Mouse (Mus musculus) B cell, adult 67 days (primary cell): ENCODE results near the gene Nobox. TPM values are rescaled to one million over a fixed set of nuclear protein-coding genes. Genes with fewer than 3 reads are reported as not detected.

Experiments used
- total RNA-seq, 2 experiments: library from RNA; stranded (reverse); gene quantifications; 4 replicates each; pipeline ENCODE4 v1.2.4; 2023

Gene Nobox
- total RNA-seq = not detected

DNA sequence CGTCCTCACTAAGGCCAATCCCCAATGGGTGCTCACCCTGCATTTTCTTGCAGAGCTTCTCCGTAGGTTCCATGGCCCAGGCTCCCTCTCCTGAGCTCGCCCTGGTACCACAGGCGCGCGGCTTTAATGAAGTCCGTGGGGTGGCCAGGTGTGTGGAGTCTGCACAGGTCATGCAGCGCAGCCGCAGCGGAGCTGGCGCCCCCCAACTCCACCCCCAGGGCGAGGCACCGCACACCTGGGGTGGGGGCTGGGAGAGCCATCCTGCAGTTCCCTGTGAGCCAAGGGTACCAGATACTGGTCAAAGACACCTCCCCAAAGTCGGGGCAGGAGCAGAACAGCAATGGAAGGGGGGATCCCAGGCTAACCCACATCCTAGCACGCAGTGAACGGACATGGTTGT is at the start of gene Nobox:
TSS of gene Nobox (minus strand) at position 101 of the 400 bp plus-strand sequence.

DNA sequence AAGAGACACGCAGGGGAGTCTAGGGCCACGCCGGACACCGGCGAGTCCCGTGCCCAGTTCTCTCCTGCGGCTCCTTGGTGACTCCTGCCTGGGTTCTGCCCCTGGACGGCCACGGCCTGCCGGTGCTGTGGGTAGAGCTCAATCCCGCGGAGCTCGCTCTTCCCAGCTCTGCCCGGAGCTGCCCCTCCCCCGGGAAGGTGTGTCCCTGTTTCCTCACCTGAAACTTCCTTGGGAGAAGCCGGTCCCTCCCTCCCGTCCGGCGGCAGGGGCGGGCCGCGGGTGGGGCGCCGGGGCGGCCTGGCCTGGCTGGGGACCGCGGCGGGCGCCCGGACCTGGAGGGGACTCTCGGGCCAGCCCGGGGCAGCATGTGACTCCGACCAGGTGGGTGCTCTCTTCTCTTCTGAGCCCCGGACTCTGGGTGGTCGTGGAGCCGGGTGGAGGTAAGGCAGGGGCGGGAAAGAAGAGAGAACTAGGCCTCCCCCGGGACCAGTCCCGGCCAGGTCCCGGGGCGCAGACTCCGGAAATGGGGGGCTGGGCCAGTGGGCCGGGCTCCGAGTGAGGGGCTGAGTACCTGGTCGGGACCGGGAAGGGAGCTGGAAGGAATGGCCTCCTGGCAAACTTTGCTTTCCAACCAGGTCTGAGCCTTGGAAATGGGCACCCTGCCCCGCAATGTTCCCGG is 43.9 kb downstream of the Nobox start, which contains the start of gene Arhgef5:
TSS of gene Arhgef5 (plus strand) at position 220 of the 679 bp plus-strand sequence.

Other genes starting within 250 kb of the Nobox start
- not detected for gene Olfr441, start 203.2 kb downstream of the Nobox start, total RNA-seq
- gene Olfr237-ps1, start 163.0 kb downstream of the Nobox start, total RNA-seq = not detected
- not detected for gene Olfr437, start 146.3 kb downstream of the Nobox start, total RNA-seq
- not detected for gene Olfr13, start 137.4 kb downstream of the Nobox start, total RNA-seq
- not detected for gene Olfr435, start 112.4 kb downstream of the Nobox start, total RNA-seq
- not detected for gene Olfr434, start 96.5 kb downstream of the Nobox start, total RNA-seq
- not detected for gene Olfr47, start 78.0 kb downstream of the Nobox start, total RNA-seq
- under 1 TPM; 0.17 to 0.18 TPM for gene Arhgef5, start 44.0 kb downstream of the Nobox start, total RNA-seq